Mouse (Mus musculus) G1E (cell line): ENCODE data around the gene Ankrd45.

Experiments
- CTCF ChIP-seq: IDR thresholded peaks from 2 replicates; pipeline ENCODE4 v1.5.1; 2012; ENCODE audit warnings: low read depth, low read length, inconsistent platforms, mixed read lengths
- GATA1 ChIP-seq: IDR thresholded peaks from 2 replicates; pipeline ENCODE4 v1.6.1; 2012; ENCODE audit warnings: borderline replicate concordance, low read length, inconsistent platforms, mixed read lengths
- TAL1 ChIP-seq: conservative IDR thresholded peaks from 2 replicates; pipeline ENCODE4 v1.6.1; 2012; ENCODE audit warnings: low read depth, low read length, inconsistent platforms, mixed read lengths

DNA sequence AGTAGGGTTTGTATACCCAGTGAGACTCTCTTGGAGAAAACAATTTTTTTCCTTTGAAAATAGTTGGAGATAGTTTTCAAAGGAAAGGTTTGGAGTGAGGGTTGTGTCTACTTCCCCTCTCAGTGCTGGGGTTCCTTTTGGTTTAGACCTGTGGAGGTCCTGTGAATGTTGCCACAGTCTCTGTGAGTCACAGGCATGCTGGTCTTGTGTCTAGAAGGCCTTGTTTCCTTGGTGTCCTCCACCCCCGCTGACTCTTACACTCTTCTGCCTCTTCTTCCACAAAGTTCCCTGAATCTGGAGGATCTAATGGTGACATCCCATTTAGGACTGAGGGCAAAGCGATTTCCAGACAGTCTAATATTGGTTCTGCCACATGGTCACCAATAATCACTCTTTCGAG is 42.9 kb downstream of the Ankrd45 start:
- TF ChIP-seq CTCF (no peak), TAL1 (no peak), GATA1 (no peak)
